Mouse (Mus musculus) heart, embryonic 13.5 days (tissue): ENCODE data around the gene Slc1a3. TPM values are rescaled to one million over a fixed set of nuclear protein-coding genes. Genes with fewer than 3 reads are reported as not detected.
"Not testable (repeated sequence)": the region's sequence is repeated elsewhere in the genome, so short reads cannot be mapped to it uniquely, and the experiment has no call there.

Experiments used
- ATAC-seq: fragments of 200-750 bp; cut with Nextera tagmentation; 2 replicates; pipeline ENCODE4 v1.8.0; 2017; ENCODE audit warnings: moderate TSS enrichment; ENCODE audit not compliant: insufficient number of reproducible peaks, low FRiP score, low TSS enrichment; ENCODE audit errors: extremely low read depth
- H3K27ac ChIP-seq: fragments of 300-500 bp; sonication (generic); replicated peaks from 2 replicates; pipeline ENCODE4 v1.5.1; 2015; ENCODE audit warnings: moderate library complexity, mild to moderate bottlenecking, inconsistent platforms
- H3K27me3 ChIP-seq: fragments of 300-500 bp; sonication (generic); replicated peaks from 2 replicates; pipeline ENCODE4 v1.6.1; 2015; ENCODE audit warnings: mild to moderate bottlenecking, inconsistent platforms
- H3K36me3 ChIP-seq: fragments of 300-500 bp; sonication (generic); 2 replicates; pipeline ENCODE4 v1.6.1; 2015; ENCODE audit warnings: mild to moderate bottlenecking, inconsistent platforms
- H3K4me1 ChIP-seq: fragments of 300-500 bp; sonication (generic); 2 replicates; pipeline ENCODE4 v1.6.1; 2015; ENCODE audit warnings: inconsistent platforms
- H3K4me2 ChIP-seq: fragments of 300-500 bp; sonication (generic); 2 replicates; pipeline ENCODE4 v1.6.1; 2015; ENCODE audit warnings: inconsistent platforms, mild to moderate bottlenecking, moderate library complexity
- H3K4me3 ChIP-seq: fragments of 300-500 bp; sonication (generic); 2 replicates; pipeline ENCODE4 v1.5.1; 2015; ENCODE audit warnings: moderate library complexity, mild to moderate bottlenecking, inconsistent platforms
- H3K9ac ChIP-seq: fragments of 300-500 bp; sonication (generic); 2 replicates; pipeline ENCODE4 v1.6.1; 2015; ENCODE audit warnings: inconsistent platforms, mild to moderate bottlenecking, moderate library complexity
- H3K9me3 ChIP-seq: fragments of 300-500 bp; sonication (generic); 2 replicates; pipeline ENCODE4 v1.6.1; 2016; ENCODE audit warnings: inconsistent platforms
- WGBS: fragments of 180-500 bp; shearing (Covaris S2); methylation state at CpG from one replicate; pipeline ENCODE4 v1.1.7; 2015; ENCODE audit warnings: mixed read lengths; 5-methylcytosine and 5-hydroxymethylcytosine counted together
- polyA plus RNA-seq: library from polyadenylated mRNA; unstranded; fragments of >200 nt; fragmentation: Nextera tagmentation; extraction: Ambion mirVana; gene quantifications from 2 replicates; pipeline ENCODE4 v1.2.1, GENCODE M21; 2015

Slc1a3 gene
- polyA plus RNA-seq, 1 experiment from 2014 or later = 14.8 TPM

DNA sequence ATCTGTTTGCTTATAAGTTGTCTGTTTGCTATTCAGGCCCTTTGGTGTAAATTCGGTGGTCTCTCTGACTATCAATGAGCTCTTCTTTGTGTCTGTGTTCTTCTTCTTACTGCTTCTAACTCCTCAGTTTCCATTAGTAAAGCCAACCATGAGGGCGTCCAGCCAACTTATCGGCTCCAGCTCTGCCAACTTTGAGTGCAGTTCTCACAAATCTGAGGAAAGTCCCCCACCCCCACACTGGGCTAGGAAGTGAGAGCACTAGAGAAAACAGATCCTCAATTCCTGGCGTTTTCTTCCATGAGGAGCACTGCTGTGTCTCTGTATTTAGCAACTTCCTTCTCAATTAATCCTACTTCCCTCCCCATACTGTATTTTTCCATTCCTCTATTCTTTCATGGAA lies 4.4 kb downstream of the Slc1a3 start:
- Histone ChIP-seq H3K9ac (no peak overlapping the region), H3K4me2 (no peak overlapping the region), H3K9me3 (no peaks in the 10 kb centered on the region), H3K27ac (no peak overlapping the region), H3K4me3 (no peak overlapping the region), H3K27me3 (no peaks in the 10 kb centered on the region), H3K36me3 (peaks cover 17% of the 10 kb centered on the region; the same call in 1 of the 2 replicates), H3K4me1 (peaks cover 24% of the 10 kb centered on the region)
- ATAC-seq = no peak
- 66% methylated on average over 4 of the region's 4 CpGs for WGBS

DNA sequence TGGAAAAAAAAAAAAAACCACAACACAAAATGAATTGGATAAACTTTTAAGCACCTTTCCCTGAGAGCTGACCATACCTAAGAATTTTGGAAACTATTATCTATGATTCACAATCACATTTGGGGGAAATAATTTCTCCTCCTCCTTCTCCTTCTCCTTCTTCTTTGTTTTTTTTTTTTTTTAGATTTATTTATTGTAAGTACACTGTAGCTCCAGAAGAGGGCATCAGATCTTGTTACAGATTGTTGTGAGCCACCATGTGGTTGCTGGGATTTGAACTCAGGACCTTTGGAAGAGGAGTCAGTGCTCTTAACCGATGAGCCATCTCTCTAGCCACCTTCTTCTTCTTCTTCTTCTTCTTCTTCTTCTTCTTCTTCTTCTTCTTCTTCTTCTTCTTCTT lies 5.0 kb downstream of the Slc1a3 start:
- H3K27me3 ChIP-seq, H3K9me3 ChIP-seq, H3K27ac ChIP-seq, H3K4me2 ChIP-seq, H3K9ac ChIP-seq, ATAC-seq, H3K4me3 ChIP-seq: not testable (repeated sequence)
- WGBS = 92% methylated on average over 1 of the region's 1 CpGs
- Histone ChIP-seq H3K36me3 (peaks cover 17% of the 10 kb centered on the region; the same call in 1 of the 2 replicates), H3K4me1 (peaks cover 18% of the 10 kb centered on the region)

DNA sequence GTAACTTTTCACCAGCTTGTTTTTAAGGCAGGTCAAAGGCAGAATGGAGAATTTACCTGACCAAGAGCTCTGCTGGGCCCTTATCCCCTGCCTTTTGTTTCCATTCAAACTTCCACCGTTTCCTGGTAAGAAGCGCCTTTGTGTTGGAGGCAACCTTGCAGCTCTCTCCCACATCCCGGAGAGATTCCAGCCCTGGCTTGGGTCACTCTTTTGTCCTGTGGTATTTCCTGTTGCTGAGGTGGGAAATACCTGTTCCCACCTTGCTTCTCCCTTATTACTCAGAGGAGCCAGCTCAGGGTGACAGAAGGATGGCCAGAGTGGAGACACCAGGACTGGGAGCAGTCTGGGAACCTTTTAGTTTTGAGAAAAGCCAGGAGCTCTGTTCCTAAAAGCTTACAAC lies 12.6 kb downstream of the Slc1a3 start:
- no peak overlapping the region for H3K9ac ChIP-seq
- H3K27ac ChIP-seq = peak overlapping the region; percentile 32; the same call in 1 of the 2 replicates
- no peaks in the 10 kb centered on the region for H3K27me3 ChIP-seq
- no peak for ATAC-seq
- no peaks in the 10 kb centered on the region for H3K9me3 ChIP-seq
- 47% methylated on average over 3 of the region's 3 CpGs for WGBS
- H3K4me1 ChIP-seq = peaks cover 16% of the 10 kb centered on the region
- peaks cover 3% of the 10 kb centered on the region; the same call in 1 of the 2 replicates for H3K36me3 ChIP-seq
- no peak overlapping the region for H3K4me3 ChIP-seq
- H3K4me2 ChIP-seq = no peak overlapping the region

DNA sequence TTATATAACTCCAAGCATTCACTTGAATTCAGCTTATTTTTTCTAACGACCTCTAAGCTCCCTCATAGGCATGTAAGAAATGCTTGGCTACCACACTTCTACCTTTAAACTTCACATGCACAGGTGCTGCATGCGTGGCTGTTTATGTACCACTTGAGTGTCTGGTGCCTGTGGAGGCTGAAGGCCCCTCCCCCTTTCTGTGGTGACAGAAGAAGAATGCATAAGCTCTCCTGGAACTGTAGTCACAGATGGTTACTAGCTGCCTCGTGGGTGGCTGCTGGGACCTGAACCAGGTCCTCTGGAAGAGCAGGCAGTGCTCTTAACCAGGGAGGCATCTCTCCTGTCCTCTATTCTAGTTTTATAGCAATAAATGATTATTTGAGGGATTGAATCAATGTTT lies 13.1 kb downstream of the Slc1a3 start:
- Histone ChIP-seq H3K27me3 (no peaks in the 10 kb centered on the region), H3K4me2 (no peak overlapping the region), H3K27ac (peak overlapping the region; percentile 32; the same call in 1 of the 2 replicates), H3K4me1 (peaks cover 16% of the 10 kb centered on the region), H3K36me3 (peaks cover 5% of the 10 kb centered on the region; the same call in 1 of the 2 replicates), H3K4me3 (no peak overlapping the region), H3K9me3 (no peaks in the 10 kb centered on the region), H3K9ac (no peak overlapping the region)
- 50% methylated on average over 3 of the region's 3 CpGs for WGBS
- no peak for ATAC-seq

DNA sequence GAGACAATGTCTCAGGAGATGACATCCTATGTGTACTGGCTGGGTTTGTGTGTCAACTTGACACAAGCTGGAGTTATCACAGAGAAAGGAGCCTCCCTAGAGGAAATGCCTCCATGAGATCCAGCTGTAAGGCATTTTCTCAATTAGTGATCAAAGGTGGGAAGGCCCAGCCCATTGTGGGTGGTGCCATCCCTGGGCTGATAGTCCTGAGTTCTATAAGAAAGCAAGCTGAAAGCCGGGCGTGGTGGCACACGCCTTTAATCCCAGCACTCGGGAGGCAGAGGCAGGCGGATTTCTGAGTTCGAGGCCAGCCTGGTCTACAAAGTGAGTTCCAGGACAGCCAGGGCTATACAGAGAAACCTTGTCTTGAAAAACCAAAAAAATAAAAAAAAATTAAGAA lies 20.4 kb downstream of the Slc1a3 start:
- peaks cover 15% of the 10 kb centered on the region for H3K4me1 ChIP-seq
- H3K4me2 ChIP-seq, H3K9me3 ChIP-seq, H3K27me3 ChIP-seq, ATAC-seq, H3K27ac ChIP-seq, H3K9ac ChIP-seq, H3K4me3 ChIP-seq: not testable (repeated sequence)
- peaks cover 10% of the 10 kb centered on the region for H3K36me3 ChIP-seq
- 86% methylated on average over 6 of the region's 6 CpGs for WGBS

DNA sequence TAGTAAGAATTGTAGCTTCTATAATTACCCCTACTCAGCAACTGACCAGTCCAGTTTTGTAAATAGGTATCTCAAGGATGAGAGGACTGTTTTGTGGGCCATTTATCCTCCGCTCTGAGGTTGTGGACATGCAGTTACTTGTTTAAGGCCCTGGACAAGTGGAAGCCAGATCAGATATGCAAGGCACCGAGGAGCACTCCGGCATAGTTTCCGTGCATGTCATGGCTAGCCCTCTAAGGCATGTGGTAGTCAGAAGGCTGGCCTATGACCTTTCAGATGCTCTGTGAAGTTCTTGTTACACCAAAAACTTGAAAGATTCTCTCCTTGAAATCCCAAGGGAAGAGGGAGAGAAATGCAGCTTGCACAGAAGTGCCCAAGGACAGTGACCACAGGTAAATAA lies 23.7 kb downstream of the Slc1a3 start:
- no peak for ATAC-seq
- Histone ChIP-seq H3K4me2 (no peak overlapping the region), H3K27ac (no peak overlapping the region), H3K4me1 (peaks cover 22% of the 10 kb centered on the region), H3K9me3 (no peaks in the 10 kb centered on the region), H3K27me3 (no peaks in the 10 kb centered on the region), H3K36me3 (peaks cover 7% of the 10 kb centered on the region), H3K4me3 (no peak overlapping the region), H3K9ac (no peak overlapping the region)
- WGBS = 51% methylated on average over 4 of the region's 4 CpGs

DNA sequence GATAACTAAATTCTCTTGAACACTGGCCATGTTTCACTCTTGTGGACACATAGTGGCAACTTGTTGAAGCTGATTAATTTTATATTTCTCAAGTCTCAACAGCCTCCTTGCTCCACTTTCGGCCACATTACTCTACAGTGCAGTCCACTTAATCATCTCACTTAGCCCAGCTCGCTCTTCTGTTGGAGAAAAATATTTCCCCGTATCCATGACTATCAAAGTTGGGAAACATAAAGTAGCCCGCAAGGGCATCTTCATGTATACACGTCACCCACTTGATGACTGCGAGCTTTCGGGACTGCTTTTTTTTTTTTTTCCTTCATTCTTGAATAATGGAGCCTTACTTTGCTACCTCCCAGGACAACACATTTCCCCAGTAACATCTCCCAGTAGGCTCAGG lies 25.1 kb downstream of the Slc1a3 start:
- H3K4me3 ChIP-seq = no peak overlapping the region
- 89% methylated on average over 7 of the region's 7 CpGs for WGBS
- H3K36me3 ChIP-seq = peaks cover 7% of the 10 kb centered on the region
- H3K27me3 ChIP-seq = no peaks in the 10 kb centered on the region
- no peak overlapping the region for H3K9ac ChIP-seq
- ATAC-seq = no peak
- no peaks in the 10 kb centered on the region for H3K9me3 ChIP-seq
- peaks cover 24% of the 10 kb centered on the region for H3K4me1 ChIP-seq
- H3K4me2 ChIP-seq = no peak overlapping the region
- H3K27ac ChIP-seq = no peak overlapping the region

DNA sequence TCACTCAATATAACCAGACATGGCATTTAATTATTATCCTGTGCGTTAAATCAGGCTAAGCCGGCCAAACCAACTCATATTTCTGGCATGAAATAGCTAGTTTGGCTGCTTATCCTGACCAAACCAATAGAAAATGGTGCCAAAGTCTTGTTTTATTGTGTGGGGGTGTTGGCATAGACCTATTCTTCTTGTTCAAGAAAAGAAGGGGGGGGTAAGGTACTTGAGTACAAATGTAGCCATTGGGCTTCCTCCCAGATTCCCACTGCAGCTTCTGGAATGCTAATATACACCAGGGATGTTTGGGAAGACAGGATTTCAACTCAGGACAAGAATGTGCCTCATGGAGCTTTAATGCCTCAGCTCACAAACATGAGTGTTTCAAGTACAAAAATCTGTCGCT lies 26.3 kb downstream of the Slc1a3 start:
- H3K4me2 ChIP-seq = no peak overlapping the region
- no peak for ATAC-seq
- H3K27ac ChIP-seq = no peak overlapping the region
- H3K9me3 ChIP-seq = no peaks in the 10 kb centered on the region
- no peaks in the 10 kb centered on the region for H3K27me3 ChIP-seq
- 86% methylated on average over 3 of the region's 3 CpGs for WGBS
- H3K9ac ChIP-seq = no peak overlapping the region
- peaks cover 24% of the 10 kb centered on the region for H3K4me1 ChIP-seq
- peaks cover 7% of the 10 kb centered on the region for H3K36me3 ChIP-seq
- H3K4me3 ChIP-seq = no peak overlapping the region

DNA sequence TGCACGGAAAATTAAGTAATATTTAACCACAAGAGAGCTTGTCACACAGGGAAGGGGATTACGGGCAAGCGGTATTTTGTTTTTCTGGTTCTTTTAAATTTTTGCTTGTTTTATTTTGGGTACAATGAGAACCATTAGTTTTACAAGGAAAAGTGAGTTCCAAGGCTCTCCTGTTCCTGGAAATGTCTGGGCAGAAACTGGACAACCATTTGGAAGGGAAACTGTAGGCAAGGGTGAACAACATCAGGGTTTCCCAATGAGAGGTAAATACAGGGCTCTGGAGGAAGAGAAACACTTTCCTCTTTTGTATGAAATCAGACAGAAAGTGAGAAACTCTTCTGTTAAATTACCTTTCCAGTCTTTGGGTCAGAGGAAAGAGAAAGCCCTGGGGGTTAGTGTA lies 27.7 kb downstream of the Slc1a3 start:
- H3K4me2 ChIP-seq = no peak overlapping the region
- ATAC-seq = no peak
- H3K4me1 ChIP-seq = peaks cover 29% of the 10 kb centered on the region
- H3K36me3 ChIP-seq = peaks cover 7% of the 10 kb centered on the region
- H3K9me3 ChIP-seq = no peaks in the 10 kb centered on the region
- no peak overlapping the region for H3K4me3 ChIP-seq
- 85% methylated on average over 3 of the region's 3 CpGs for WGBS
- H3K27me3 ChIP-seq = no peaks in the 10 kb centered on the region
- H3K9ac ChIP-seq = no peak overlapping the region
- H3K27ac ChIP-seq = no peak overlapping the region

DNA sequence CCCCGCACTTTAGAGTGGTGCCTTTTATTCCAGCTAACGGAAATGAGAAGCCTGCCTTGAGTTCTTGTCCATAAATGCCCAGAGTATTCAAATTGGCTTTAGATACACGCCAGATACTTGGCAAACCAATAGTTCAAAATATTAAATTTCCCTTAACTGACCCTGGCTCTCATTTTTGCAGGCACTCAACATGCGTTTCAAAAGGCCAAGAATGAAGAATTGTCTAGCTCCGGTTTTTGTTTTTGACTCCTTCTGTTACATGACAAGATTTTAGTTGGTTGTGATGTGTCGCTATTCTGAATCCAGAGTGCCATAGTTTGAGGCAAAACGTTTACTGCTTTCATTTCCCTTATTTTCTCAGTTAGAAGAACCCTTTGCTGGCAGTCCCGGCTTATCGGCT lies 28.1 kb downstream of the Slc1a3 start:
- Histone ChIP-seq H3K4me2 (0 out of 2 replicates have a peak overlapping the region, but pooled peaks have one; percentile 12), H3K27ac (peak overlapping the region; percentile 49; the same call in 1 of the 2 replicates), H3K27me3 (no peaks in the 10 kb centered on the region), H3K4me3 (no peak overlapping the region), H3K9ac (no peak overlapping the region), H3K9me3 (no peaks in the 10 kb centered on the region), H3K4me1 (peaks cover 25% of the 10 kb centered on the region), H3K36me3 (peaks cover 4% of the 10 kb centered on the region)
- no peak for ATAC-seq
- 71% methylated on average over 9 of the region's 9 CpGs for WGBS

DNA sequence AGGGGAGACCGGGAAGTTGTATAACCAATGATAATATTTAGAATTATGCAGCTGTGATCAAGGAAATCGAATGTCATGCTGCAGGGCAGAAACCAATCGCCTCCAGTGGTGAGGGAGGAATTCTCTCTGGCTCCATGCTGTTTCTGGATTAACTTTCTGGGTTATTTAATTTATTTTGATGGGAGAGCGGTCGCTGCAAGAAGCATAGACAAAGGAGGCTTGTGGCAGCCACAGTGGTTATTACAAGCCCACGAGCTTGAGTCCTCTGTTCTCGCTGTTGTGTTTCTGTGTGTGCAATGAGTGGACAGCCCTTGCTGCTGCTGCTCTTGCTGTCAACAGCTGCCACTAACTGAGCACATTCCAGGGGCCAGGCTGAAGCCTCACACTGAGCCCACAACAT lies 28.6 kb downstream of the Slc1a3 start:
- Histone ChIP-seq H3K27ac (peak overlapping the region; percentile 49; the same call in 1 of the 2 replicates), H3K9me3 (no peaks in the 10 kb centered on the region), H3K4me2 (0 out of 2 replicates have a peak overlapping the region, but pooled peaks have one; percentile 12), H3K4me1 (peaks cover 23% of the 10 kb centered on the region), H3K4me3 (no peak overlapping the region), H3K27me3 (no peaks in the 10 kb centered on the region), H3K9ac (no peak overlapping the region), H3K36me3 (no peaks in the 10 kb centered on the region)
- WGBS = 55% methylated on average over 7 of the region's 7 CpGs
- ATAC-seq = no peak

DNA sequence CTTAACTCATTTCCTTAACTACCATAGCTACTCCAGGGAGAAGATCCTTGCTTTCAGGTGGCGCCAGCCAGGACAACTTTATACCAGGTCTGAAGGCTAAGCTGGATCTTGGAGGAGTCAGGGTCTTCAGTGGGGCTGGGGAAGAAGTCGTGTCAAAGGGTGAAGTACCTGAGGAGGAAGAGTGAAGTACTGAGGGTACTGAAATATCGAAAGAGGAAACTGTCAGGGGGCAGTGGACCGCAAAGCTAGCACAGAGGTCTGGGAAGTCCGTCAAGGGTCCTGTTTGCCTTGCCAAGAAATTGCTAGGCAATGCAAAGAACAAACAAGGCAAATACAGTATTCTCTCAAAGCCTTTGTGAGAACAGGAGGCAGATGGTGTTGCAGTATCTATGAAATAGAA lies 29.6 kb downstream of the Slc1a3 start:
- Histone ChIP-seq H3K4me3 (no peak overlapping the region), H3K9ac (no peak overlapping the region), H3K4me2 (no peak overlapping the region), H3K4me1 (peaks cover 26% of the 10 kb centered on the region), H3K27me3 (no peaks in the 10 kb centered on the region), H3K9me3 (no peaks in the 10 kb centered on the region), H3K36me3 (no peaks in the 10 kb centered on the region), H3K27ac (no peak overlapping the region)
- 84% methylated on average over 5 of the region's 5 CpGs for WGBS
- no peak for ATAC-seq
